Mouse (Mus musculus): Measurements from ENCODE around the gene Scp2. TPM values are rescaled to one million over a fixed set of nuclear protein-coding genes. Genes with fewer than 3 reads are reported as not detected.

The Scp2 gene
- polyA plus RNA-seq, 1 experiment from 2014 or later: 161 TPM

GRCm38 (mm10) chr4:107998641-107999332 is 146.0 kb downstream of the Scp2 start:
- no peaks in the 10 kb centered on the region for H3K27me3 ChIP-seq (ENCODE audit: control insufficient read depth, insufficient read depth, low read length)
- no peaks in the 10 kb centered on the region for H3K9me3 ChIP-seq (ENCODE audit: control insufficient read depth, low read length)
- H3K9ac ChIP-seq (ENCODE audit: low read length): no peak overlapping the region
- 41% methylated on average over 11 of the region's 11 CpGs for WGBS
- no peak overlapping the region for H3K27ac ChIP-seq (replicated peaks; ENCODE audit: low read depth, low read length)
- H3K4me1 ChIP-seq (ENCODE audit: control insufficient read depth, insufficient read depth, low read length): no peaks in the 10 kb centered on the region
- no peaks in the 10 kb centered on the region for H3K36me3 ChIP-seq (ENCODE audit: control insufficient read depth, insufficient read depth, low read length)
- DNase-seq (ENCODE audit: low spot score) (no peak), ATAC-seq (ENCODE audit: insufficient number of reproducible peaks, low FRiP score, low TSS enrichment, low read depth) (no peak)
- no peak overlapping the region for H3K4me3 ChIP-seq (ENCODE audit: low read depth, low read length)
- no peak overlapping the region for H3K4me2 ChIP-seq (ENCODE audit: low read depth, severe bottlenecking)

DNA sequence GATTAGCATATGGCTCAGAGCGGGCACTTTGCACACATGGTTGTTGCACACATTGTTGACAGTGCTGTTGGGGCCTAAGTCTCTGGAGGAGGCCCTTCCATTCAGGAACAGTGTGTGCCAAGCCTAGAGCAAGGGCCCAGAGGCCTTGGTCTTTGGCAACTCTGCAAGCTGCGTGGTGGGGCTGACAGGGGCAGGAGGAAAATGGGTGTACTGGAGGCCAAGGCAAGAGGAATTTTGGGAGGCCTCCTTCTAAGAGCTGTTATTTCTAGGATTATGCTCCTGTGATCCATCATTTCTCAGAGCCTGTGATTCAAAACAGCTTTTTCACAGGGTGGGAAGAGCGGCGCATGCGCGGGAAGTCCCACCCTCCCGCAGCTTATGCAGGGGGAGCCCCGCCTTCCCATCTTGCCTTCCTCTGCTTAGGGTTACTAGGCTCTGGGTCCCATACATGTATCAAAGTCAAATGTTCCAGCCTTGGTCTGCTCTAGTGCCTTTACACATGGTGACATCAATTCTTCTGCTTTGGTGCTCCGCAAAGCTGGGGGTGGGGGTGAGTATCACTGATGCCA is 148.3 kb downstream of the Scp2 start:
- Histone ChIP-seq H3K9me3 (ENCODE audit: control insufficient read depth, low read length) (no peaks in the 10 kb centered on the region), H3K27ac (replicated peaks; ENCODE audit: low read depth, low read length) (no peak overlapping the region), H3K4me2 (ENCODE audit: low read depth, severe bottlenecking) (no peak overlapping the region), H3K9ac (ENCODE audit: low read length) (no peak overlapping the region), H3K36me3 (ENCODE audit: control insufficient read depth, insufficient read depth, low read length) (no peaks in the 10 kb centered on the region), H3K4me3 (ENCODE audit: low read depth, low read length) (no peak overlapping the region), H3K4me1 (ENCODE audit: control insufficient read depth, insufficient read depth, low read length) (no peaks in the 10 kb centered on the region), H3K27me3 (ENCODE audit: control insufficient read depth, insufficient read depth, low read length) (no peaks in the 10 kb centered on the region)
- ATAC-seq (ENCODE audit: insufficient number of reproducible peaks, low FRiP score, low TSS enrichment, low read depth) (no peak), DNase-seq (ENCODE audit: low spot score) (no peak)
- WGBS: 85% methylated on average over 9 of the region's 9 CpGs

GRCm38 (mm10) chr4:107995727-107996126 is 149.1 kb downstream of the Scp2 start:
- Histone ChIP-seq H3K4me3 (ENCODE audit: low read depth, low read length) (no peak overlapping the region), H3K9me3 (ENCODE audit: control insufficient read depth, low read length) (no peaks in the 10 kb centered on the region), H3K9ac (ENCODE audit: low read length) (no peak overlapping the region), H3K36me3 (ENCODE audit: control insufficient read depth, insufficient read depth, low read length) (no peaks in the 10 kb centered on the region), H3K4me2 (ENCODE audit: low read depth, severe bottlenecking) (no peak overlapping the region), H3K27ac (replicated peaks; ENCODE audit: low read depth, low read length) (no peak overlapping the region), H3K4me1 (ENCODE audit: control insufficient read depth, insufficient read depth, low read length) (no peaks in the 10 kb centered on the region), H3K27me3 (ENCODE audit: control insufficient read depth, insufficient read depth, low read length) (no peaks in the 10 kb centered on the region)
- 84% methylated on average over 6 of the region's 6 CpGs for WGBS
- ATAC-seq (ENCODE audit: insufficient number of reproducible peaks, low FRiP score, low TSS enrichment, low read depth) (no peak), DNase-seq (ENCODE audit: low spot score) (no peak)

DNA sequence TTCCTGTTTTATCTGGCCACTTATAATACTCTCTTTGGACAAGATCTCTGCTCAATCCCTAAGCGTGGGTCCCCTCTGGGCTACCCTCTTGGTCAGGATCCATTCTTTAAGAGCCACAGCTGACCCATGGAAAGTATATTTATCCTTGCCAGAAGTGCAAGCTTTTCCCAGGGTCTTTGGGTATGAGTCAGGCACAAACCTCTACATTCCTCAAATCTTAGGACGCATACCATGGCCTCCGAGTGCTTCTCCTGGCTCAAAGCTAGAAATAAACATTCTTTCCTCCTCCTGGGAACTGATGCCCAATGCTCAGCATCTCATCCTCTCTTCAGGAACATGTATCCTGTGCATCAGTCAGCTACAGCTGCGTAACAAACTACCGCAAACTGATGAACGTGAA is 149.8 kb downstream of the Scp2 start:
- Histone ChIP-seq H3K27ac (replicated peaks; ENCODE audit: low read depth, low read length) (no peak overlapping the region), H3K4me1 (ENCODE audit: control insufficient read depth, insufficient read depth, low read length) (no peaks in the 10 kb centered on the region), H3K36me3 (ENCODE audit: control insufficient read depth, insufficient read depth, low read length) (no peaks in the 10 kb centered on the region), H3K4me2 (ENCODE audit: low read depth, severe bottlenecking) (no peak overlapping the region), H3K9ac (ENCODE audit: low read length) (no peak overlapping the region), H3K9me3 (ENCODE audit: control insufficient read depth, low read length) (no peaks in the 10 kb centered on the region), H3K4me3 (ENCODE audit: low read depth, low read length) (no peak overlapping the region), H3K27me3 (ENCODE audit: control insufficient read depth, insufficient read depth, low read length) (no peaks in the 10 kb centered on the region)
- ATAC-seq (ENCODE audit: insufficient number of reproducible peaks, low FRiP score, low TSS enrichment, low read depth): no peak
- no peak for DNase-seq (ENCODE audit: low spot score)
- 91% methylated on average over 6 of the region's 6 CpGs for WGBS

Small RNA genes within 50 kb of the gene (microRNA-seq; reads per million reads assigned to microRNA genes)
- not detected for gene Mir6397

Other genes starting within 250 kb of the Scp2 start
- gene Cpt2, start 221.4 kb downstream of the Scp2 start, polyA plus RNA-seq (2014; fragmentation: Nextera tagmentation; extraction: Ambion mirVana): 38.8 and 40.2 TPM in 2 replicates
- gene Slc1a7, start 176.7 kb downstream of the Scp2 start, polyA plus RNA-seq (2014; fragmentation: Nextera tagmentation; extraction: Ambion mirVana): not detected in 2 replicates
- gene Podn, start 48.6 kb downstream of the Scp2 start, polyA plus RNA-seq (2014; fragmentation: Nextera tagmentation; extraction: Ambion mirVana): 0.35 and 1.0 TPM in 2 replicates
- gene Echdc2, start 20.4 kb upstream of the Scp2 start, polyA plus RNA-seq (2014; fragmentation: Nextera tagmentation; extraction: Ambion mirVana): 36.7 and 38.3 TPM in 2 replicates
- 0.08 and 0.18 TPM in 2 replicates for gene Zyg11a, start 73.0 kb upstream of the Scp2 start, polyA plus RNA-seq (2014; fragmentation: Nextera tagmentation; extraction: Ambion mirVana)
- 14.6 and 15.1 TPM in 2 replicates for gene Zyg11b, start 156.1 kb upstream of the Scp2 start, polyA plus RNA-seq (2014; fragmentation: Nextera tagmentation; extraction: Ambion mirVana)
- gene Coa7, start 183.1 kb upstream of the Scp2 start, polyA plus RNA-seq (2014; fragmentation: Nextera tagmentation; extraction: Ambion mirVana): 56.3 and 60.7 TPM in 2 replicates
- gene Shisal2a, start 238.4 kb upstream of the Scp2 start, polyA plus RNA-seq (2014; fragmentation: Nextera tagmentation; extraction: Ambion mirVana): 6.8 and 8.6 TPM in 2 replicates